Mouse (Mus musculus): ENCODE data around the gene Padi4. TPM values are rescaled to one million over a fixed set of nuclear protein-coding genes. Genes with fewer than 3 reads are reported as not detected.

The Padi4 gene
- polyA plus RNA-seq, 1 experiment from 2014 or later, result 0.12 TPM

DNA sequence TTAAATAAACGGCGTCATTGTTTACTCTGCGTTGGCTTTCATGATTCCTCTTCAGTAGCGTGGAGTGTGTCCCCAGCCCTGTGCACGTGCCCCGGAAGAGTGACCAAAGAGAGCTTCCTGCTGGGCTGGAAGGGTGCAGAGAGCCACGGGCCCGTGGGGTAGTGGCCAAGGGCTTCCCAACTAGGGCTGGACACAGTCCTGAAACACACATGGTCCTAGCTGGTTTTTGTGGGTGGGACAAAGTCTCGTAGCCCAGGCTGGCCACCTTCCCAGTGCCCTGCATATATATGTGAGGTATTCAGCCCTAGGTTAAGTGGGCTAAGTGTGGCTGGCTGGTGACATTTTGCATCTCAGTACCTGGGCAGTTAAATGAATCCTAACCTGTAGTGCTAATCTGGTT, 50.8 kb downstream of the Padi4 start:
- DNase-seq (ENCODE audit: low spot score) (no peak), ATAC-seq (ENCODE audit: insufficient number of reproducible peaks, low FRiP score, low TSS enrichment, low read depth) (no peak)
- Histone ChIP-seq H3K36me3 (ENCODE audit: control insufficient read depth, insufficient read depth, low read length) (peaks cover 36% of the 10 kb centered on the region), H3K27me3 (ENCODE audit: control insufficient read depth, insufficient read depth, low read length) (no peaks in the 10 kb centered on the region), H3K9me3 (ENCODE audit: control insufficient read depth, low read length) (no peaks in the 10 kb centered on the region), H3K4me2 (ENCODE audit: low read depth, severe bottlenecking) (no peak overlapping the region), H3K27ac (replicated peaks; ENCODE audit: low read depth, low read length) (no peak overlapping the region), H3K4me1 (ENCODE audit: control insufficient read depth, insufficient read depth, low read length) (0 out of 2 replicates have a peak, but pooled peaks cover 3% of the 10 kb centered on the region), H3K9ac (ENCODE audit: low read length) (no peak overlapping the region), H3K4me3 (ENCODE audit: low read depth, low read length) (no peak overlapping the region)
- 81% methylated on average over 9 of the region's 9 CpGs for WGBS

DNA sequence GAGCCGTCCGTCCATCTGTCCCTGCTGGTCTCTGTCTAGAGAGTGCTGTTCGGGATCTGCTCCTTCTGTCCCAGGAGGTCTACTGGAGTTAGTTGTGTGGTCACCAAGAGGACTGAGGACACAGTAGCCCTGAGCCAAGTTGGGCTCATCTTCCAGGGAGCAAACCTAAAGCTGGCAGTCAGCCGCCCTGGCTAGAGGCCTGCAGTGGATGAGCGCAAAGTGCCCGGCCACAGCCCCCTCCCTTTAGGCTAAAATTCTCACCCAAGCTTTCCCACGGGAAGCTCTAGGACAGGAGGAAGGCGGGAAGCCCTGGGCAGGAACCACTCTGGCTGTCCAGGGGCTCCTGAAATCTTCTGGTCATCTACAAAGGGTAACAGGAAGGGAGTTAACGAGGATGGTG, 51.3 kb downstream of the Padi4 start:
- 76% methylated on average over 9 of the region's 9 CpGs for WGBS
- ATAC-seq (ENCODE audit: insufficient number of reproducible peaks, low FRiP score, low TSS enrichment, low read depth) (no peak), DNase-seq (ENCODE audit: low spot score) (no peak)
- Histone ChIP-seq H3K9me3 (ENCODE audit: control insufficient read depth, low read length) (no peaks in the 10 kb centered on the region), H3K4me3 (ENCODE audit: low read depth, low read length) (no peak overlapping the region), H3K4me2 (ENCODE audit: low read depth, severe bottlenecking) (no peak overlapping the region), H3K27ac (replicated peaks; ENCODE audit: low read depth, low read length) (no peak overlapping the region), H3K9ac (ENCODE audit: low read length) (no peak overlapping the region), H3K36me3 (ENCODE audit: control insufficient read depth, insufficient read depth, low read length) (peaks cover 39% of the 10 kb centered on the region), H3K4me1 (ENCODE audit: control insufficient read depth, insufficient read depth, low read length) (0 out of 2 replicates have a peak, but pooled peaks cover 3% of the 10 kb centered on the region), H3K27me3 (ENCODE audit: control insufficient read depth, insufficient read depth, low read length) (no peaks in the 10 kb centered on the region)

DNA sequence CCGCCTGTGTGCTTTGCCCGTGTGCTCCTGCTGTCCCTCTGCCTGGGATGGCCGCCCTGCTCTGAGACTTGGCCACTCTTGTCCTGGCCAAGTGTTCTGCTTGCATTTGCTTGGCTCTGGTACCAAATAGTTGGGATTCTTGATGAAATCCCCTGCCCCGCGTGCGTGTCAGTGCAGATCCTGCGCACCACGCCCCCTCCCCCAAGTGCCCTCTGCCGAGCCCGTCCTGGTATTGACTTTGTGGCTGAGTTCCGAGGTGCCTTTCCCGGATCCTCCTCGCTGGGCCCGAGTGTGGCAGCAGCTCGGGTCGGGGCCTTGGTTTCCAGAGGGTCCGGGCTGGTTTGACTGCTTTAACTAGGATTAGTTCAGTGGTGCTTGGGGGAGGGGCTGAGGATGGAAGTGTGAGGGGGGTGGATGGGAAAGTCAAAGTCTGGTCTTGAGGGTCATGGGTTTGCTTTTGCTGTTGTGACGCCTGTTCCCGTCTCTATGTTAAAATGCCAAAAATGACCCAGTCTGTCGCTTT, 52.0 kb downstream of the Padi4 start:
- H3K27ac ChIP-seq (replicated peaks; ENCODE audit: low read depth, low read length), result no peak overlapping the region
- DNase-seq (ENCODE audit: low spot score) (no peak), ATAC-seq (ENCODE audit: insufficient number of reproducible peaks, low FRiP score, low TSS enrichment, low read depth) (no peak)
- H3K9ac ChIP-seq (ENCODE audit: low read length), result no peak overlapping the region
- no peak overlapping the region for H3K4me2 ChIP-seq (ENCODE audit: low read depth, severe bottlenecking)
- no peaks in the 10 kb centered on the region for H3K27me3 ChIP-seq (ENCODE audit: control insufficient read depth, insufficient read depth, low read length)
- no peaks in the 10 kb centered on the region for H3K9me3 ChIP-seq (ENCODE audit: control insufficient read depth, low read length)
- 0 out of 2 replicates have a peak, but pooled peaks cover 3% of the 10 kb centered on the region for H3K4me1 ChIP-seq (ENCODE audit: control insufficient read depth, insufficient read depth, low read length)
- 87% methylated on average over 20 of the region's 20 CpGs for WGBS
- H3K36me3 ChIP-seq (ENCODE audit: control insufficient read depth, insufficient read depth, low read length), result peaks cover 42% of the 10 kb centered on the region
- no peak overlapping the region for H3K4me3 ChIP-seq (ENCODE audit: low read depth, low read length)

DNA sequence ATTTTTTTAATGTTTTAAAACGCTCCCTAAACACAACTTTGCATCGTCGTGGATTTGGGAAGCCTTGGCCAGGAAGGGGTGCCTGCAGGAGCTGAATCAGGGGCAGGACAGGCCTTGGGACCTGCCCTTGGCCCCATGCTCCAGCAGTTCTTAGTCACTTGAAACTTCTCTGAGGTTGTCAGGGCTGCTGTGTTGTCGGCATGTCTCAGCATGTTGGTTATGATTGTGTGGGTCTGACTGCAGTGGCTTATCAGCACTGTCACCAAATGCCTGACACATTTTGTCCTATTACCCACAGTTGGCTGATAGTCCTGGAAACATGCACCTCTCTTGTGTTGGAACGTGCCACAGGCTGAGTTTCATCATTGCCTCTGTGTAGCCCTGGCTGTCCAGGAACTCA, 53.9 kb downstream of the Padi4 start:
- Histone ChIP-seq H3K9ac (ENCODE audit: low read length) (no peak overlapping the region), H3K36me3 (ENCODE audit: control insufficient read depth, insufficient read depth, low read length) (peaks cover 60% of the 10 kb centered on the region), H3K27me3 (ENCODE audit: control insufficient read depth, insufficient read depth, low read length) (no peaks in the 10 kb centered on the region), H3K4me1 (ENCODE audit: control insufficient read depth, insufficient read depth, low read length) (0 out of 2 replicates have a peak, but pooled peaks cover 3% of the 10 kb centered on the region), H3K9me3 (ENCODE audit: control insufficient read depth, low read length) (no peaks in the 10 kb centered on the region), H3K4me3 (ENCODE audit: low read depth, low read length) (no peak overlapping the region), H3K4me2 (ENCODE audit: low read depth, severe bottlenecking) (no peak overlapping the region), H3K27ac (replicated peaks; ENCODE audit: low read depth, low read length) (no peak overlapping the region)
- DNase-seq (ENCODE audit: low spot score) (no peak), ATAC-seq (ENCODE audit: insufficient number of reproducible peaks, low FRiP score, low TSS enrichment, low read depth) (no peak)
- WGBS, result 92% methylated on average over 5 of the region's 5 CpGs

DNA sequence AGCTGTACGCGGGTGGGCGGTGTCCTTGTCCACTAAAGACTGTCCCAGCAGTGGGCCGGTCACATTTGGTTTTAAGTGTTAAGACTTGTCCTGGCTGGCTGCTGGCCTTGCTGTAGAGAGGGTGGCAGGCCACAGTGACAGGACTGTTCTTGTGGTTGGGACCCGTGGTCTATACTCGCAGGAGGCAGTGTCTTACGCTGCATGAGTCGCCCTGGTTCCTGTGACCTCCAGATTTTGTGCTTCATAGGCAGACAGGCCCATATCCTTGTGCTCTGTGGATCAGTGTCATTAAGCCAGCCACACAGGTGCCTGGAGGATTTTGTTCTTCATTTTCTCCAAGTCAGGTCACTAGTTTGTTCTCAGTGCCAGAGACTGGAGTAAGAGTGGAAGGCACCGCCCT, 55.6 kb downstream of the Padi4 start:
- Histone ChIP-seq H3K4me3 (ENCODE audit: low read depth, low read length) (no peak overlapping the region), H3K27me3 (ENCODE audit: control insufficient read depth, insufficient read depth, low read length) (no peaks in the 10 kb centered on the region), H3K36me3 (ENCODE audit: control insufficient read depth, insufficient read depth, low read length) (peaks cover 72% of the 10 kb centered on the region), H3K9me3 (ENCODE audit: control insufficient read depth, low read length) (no peaks in the 10 kb centered on the region), H3K4me1 (ENCODE audit: control insufficient read depth, insufficient read depth, low read length) (no peaks in the 10 kb centered on the region), H3K4me2 (ENCODE audit: low read depth, severe bottlenecking) (no peak overlapping the region), H3K9ac (ENCODE audit: low read length) (no peak overlapping the region), H3K27ac (replicated peaks; ENCODE audit: low read depth, low read length) (no peak overlapping the region)
- 96% methylated on average over 9 of the region's 9 CpGs for WGBS
- no peak for DNase-seq (ENCODE audit: low spot score)
- no peak for ATAC-seq (ENCODE audit: insufficient number of reproducible peaks, low FRiP score, low TSS enrichment, low read depth)

DNA sequence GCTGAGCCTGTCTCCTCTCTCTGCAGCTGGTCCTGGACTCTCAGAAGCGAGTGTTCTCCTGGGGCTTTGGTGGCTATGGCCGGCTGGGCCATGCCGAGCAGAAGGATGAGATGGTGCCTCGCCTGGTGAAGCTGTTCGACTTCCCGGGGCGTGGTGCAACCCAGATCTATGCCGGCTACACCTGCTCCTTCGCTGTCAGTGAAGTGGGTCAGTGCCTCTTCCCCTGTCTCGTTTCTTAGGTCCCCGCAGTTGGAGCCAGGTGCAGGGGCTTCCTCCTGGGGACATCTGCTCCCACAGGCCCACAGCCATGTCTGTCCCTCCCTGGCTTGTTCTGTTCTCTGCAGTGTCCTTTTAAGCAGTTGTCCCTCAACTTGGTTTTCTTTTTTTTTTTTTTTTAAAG, 57.0 kb downstream of the Padi4 start:
- Histone ChIP-seq H3K4me3 (ENCODE audit: low read depth, low read length) (no peak overlapping the region), H3K4me2 (ENCODE audit: low read depth, severe bottlenecking) (no peak overlapping the region), H3K9me3 (ENCODE audit: control insufficient read depth, low read length) (no peaks in the 10 kb centered on the region), H3K27me3 (ENCODE audit: control insufficient read depth, insufficient read depth, low read length) (no peaks in the 10 kb centered on the region), H3K27ac (replicated peaks; ENCODE audit: low read depth, low read length) (no peak overlapping the region), H3K9ac (ENCODE audit: low read length) (no peak overlapping the region), H3K36me3 (ENCODE audit: control insufficient read depth, insufficient read depth, low read length) (peaks cover 78% of the 10 kb centered on the region), H3K4me1 (ENCODE audit: control insufficient read depth, insufficient read depth, low read length) (no peaks in the 10 kb centered on the region)
- ATAC-seq (ENCODE audit: insufficient number of reproducible peaks, low FRiP score, low TSS enrichment, low read depth), result no peak
- WGBS, result 91% methylated on average over 11 of the region's 11 CpGs
- no peak for DNase-seq (ENCODE audit: low spot score)

DNA sequence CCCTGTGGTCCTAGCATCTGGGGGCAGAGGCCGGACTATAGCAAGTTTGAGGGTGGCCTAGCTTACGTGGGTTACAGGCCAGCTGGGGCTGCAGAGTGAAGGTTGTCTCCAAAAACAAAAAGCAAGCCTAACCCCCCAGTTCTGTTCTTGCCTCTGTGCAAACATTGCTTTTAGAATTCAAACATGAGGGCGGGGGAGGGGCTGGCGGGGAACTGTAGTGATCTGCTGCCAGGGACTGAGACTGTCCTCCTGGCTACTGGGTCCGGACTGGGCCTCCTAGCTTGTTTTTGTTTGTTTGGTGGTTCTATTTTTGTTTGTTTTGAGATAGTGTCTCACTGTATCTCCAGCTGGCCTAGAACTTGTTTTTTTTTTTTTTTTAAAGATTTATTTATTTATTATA, 59.5 kb downstream of the Padi4 start:
- Histone ChIP-seq H3K27me3 (ENCODE audit: control insufficient read depth, insufficient read depth, low read length) (no peaks in the 10 kb centered on the region), H3K27ac (replicated peaks; ENCODE audit: low read depth, low read length) (no peak overlapping the region), H3K4me2 (ENCODE audit: low read depth, severe bottlenecking) (no peak overlapping the region), H3K9me3 (ENCODE audit: control insufficient read depth, low read length) (no peaks in the 10 kb centered on the region), H3K9ac (ENCODE audit: low read length) (no peak overlapping the region), H3K4me1 (ENCODE audit: control insufficient read depth, insufficient read depth, low read length) (no peaks in the 10 kb centered on the region), H3K36me3 (ENCODE audit: control insufficient read depth, insufficient read depth, low read length) (peaks cover 70% of the 10 kb centered on the region), H3K4me3 (ENCODE audit: low read depth, low read length) (no peak overlapping the region)
- DNase-seq (ENCODE audit: low spot score), result no peak
- WGBS, result 92% methylated on average over 5 of the region's 5 CpGs
- ATAC-seq (ENCODE audit: insufficient number of reproducible peaks, low FRiP score, low TSS enrichment, low read depth), result no peak

DNA sequence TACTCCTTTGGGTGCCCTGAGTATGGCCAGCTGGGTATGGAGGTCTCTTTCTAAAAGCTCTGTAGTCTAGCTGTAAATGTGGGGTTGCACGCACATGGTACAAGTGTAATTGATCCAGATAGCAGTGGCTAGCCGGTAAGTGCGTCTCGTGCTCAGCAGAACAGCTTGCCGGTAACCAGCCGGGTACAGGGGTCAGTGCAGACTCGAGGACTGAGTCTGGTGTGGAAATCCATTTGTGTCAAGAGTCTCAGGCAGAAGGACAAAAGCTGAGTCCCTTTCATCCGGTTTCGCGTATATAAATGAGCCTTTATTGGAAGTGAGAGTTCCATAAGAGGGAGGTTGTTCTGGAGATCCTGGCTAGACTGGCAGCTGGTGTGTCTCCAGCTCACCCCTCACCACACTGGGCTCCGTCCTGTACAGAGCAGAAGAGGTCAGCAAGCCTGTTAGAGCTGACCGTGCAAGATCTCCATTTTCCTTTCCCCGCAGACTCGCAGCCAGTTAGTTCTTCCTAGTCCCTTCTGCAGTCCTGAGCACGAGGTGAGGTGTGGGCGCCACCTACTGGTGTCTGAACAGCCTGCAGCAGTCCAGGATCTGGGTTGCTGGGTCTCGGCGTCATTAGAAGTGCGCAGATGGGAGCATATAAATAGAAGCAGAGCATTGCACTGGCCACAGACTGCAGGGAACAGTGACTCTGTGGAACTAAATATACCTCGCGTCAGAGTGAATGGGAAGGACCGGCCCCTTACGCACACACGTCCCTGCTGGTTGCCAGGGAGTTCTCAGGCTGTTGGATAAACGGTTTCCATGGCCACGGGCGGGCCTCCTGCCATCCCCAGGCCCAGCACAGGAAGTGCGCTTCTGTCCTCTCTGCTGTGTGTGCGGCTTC, 60.3 kb downstream of the Padi4 start:
- no peaks in the 10 kb centered on the region for H3K9me3 ChIP-seq (ENCODE audit: control insufficient read depth, low read length)
- no peak overlapping the region for H3K9ac ChIP-seq (ENCODE audit: low read length)
- peaks cover 72% of the 10 kb centered on the region for H3K36me3 ChIP-seq (ENCODE audit: control insufficient read depth, insufficient read depth, low read length)
- 69% methylated on average over 29 of the region's 29 CpGs for WGBS
- ATAC-seq (ENCODE audit: insufficient number of reproducible peaks, low FRiP score, low TSS enrichment, low read depth), result peak; percentile 35; the same call in 1 of the 2 replicates
- H3K4me3 ChIP-seq (ENCODE audit: low read depth, low read length), result no peak overlapping the region
- DNase-seq (ENCODE audit: low spot score), result peak; percentile 91
- H3K4me1 ChIP-seq (ENCODE audit: control insufficient read depth, insufficient read depth, low read length), result no peaks in the 10 kb centered on the region
- no peak overlapping the region for H3K4me2 ChIP-seq (ENCODE audit: low read depth, severe bottlenecking)
- no peak overlapping the region for H3K27ac ChIP-seq (replicated peaks; ENCODE audit: low read depth, low read length)
- no peaks in the 10 kb centered on the region for H3K27me3 ChIP-seq (ENCODE audit: control insufficient read depth, insufficient read depth, low read length)
